Mouse (Mus musculus) heart, adult 2 months (tissue): ENCODE data around the gene Apaf1. TPM values are rescaled to one million over a fixed set of nuclear protein-coding genes. Genes with fewer than 3 reads are reported as not detected.

Experiments used
- DNase-seq, 2 experiments: peaks; one replicate each; pipeline ENCODE4 v3.0.0; 2021
- H3K27ac ChIP-seq: fragments of 200-600 bp; 2 replicates; pipeline ENCODE4 v1.8.1; 2022
- H3K27me3 ChIP-seq: fragments of 200-500 bp; 2 replicates; pipeline ENCODE4 v1.6.1; 2012; ENCODE audit warnings: mild to moderate bottlenecking, low read length, inconsistent platforms, mixed read lengths; ENCODE audit not compliant: control insufficient read depth, insufficient read depth
- H3K36me3 ChIP-seq: fragments of 200-500 bp; 2 replicates; pipeline ENCODE4 v1.6.1; 2012; ENCODE audit warnings: low read length, inconsistent platforms; ENCODE audit not compliant: control insufficient read depth, insufficient read depth
- H3K4me1 ChIP-seq: fragments of 200-500 bp; 2 replicates; pipeline ENCODE4 v1.6.1; 2011; ENCODE audit warnings: low read length; ENCODE audit not compliant: control insufficient read depth, insufficient read depth
- H3K4me3 ChIP-seq: fragments of 200-600 bp; 2 replicates; pipeline ENCODE4 v1.8.1; 2022
- H3K79me2 ChIP-seq: fragments of 200-500 bp; replicated peaks from 2 replicates; pipeline ENCODE4 v1.6.1; 2012; ENCODE audit warnings: mild to moderate bottlenecking, inconsistent platforms, low read length, moderate library complexity, mixed read lengths; ENCODE audit not compliant: control insufficient read depth, insufficient read depth
- H3K9ac ChIP-seq: fragments of 200-500 bp; 2 replicates; pipeline ENCODE4 v1.6.1; 2012; ENCODE audit warnings: low read depth, mild to moderate bottlenecking, control low read depth, inconsistent platforms, low read length, mixed read lengths
- CTCF ChIP-seq: fragments of 200-600 bp; IDR thresholded peaks from 2 replicates; pipeline ENCODE4 v1.8.1; 2022; ENCODE audit warnings: antibody characterized with exemption, mild to moderate bottlenecking, moderate library complexity
- EP300 ChIP-seq: fragments of 200-500 bp; IDR thresholded peaks from 2 replicates; pipeline ENCODE4 v1.6.1; 2011; ENCODE audit warnings: low read depth, low read length, control low read depth; ENCODE audit not compliant: insufficient read depth
- POLR2A ChIP-seq: fragments of 200-500 bp; IDR thresholded peaks from 2 replicates; pipeline ENCODE4 v1.6.1; 2011; ENCODE audit warnings: mild to moderate bottlenecking, low read depth, low read length, control low read depth; ENCODE audit not compliant: insufficient read depth
- WGBS: fragments of 180-500 bp; shearing (Covaris S2); methylation state at CpG from one replicate; pipeline ENCODE4 v1.1.7; 2018; 5-methylcytosine and 5-hydroxymethylcytosine counted together
- intact Hi-C: fragments of 180-260 bp; cut with DNase I; formaldehyde crosslinking; loops from one replicate; pipeline ENCODE4 v1.15.1; 2025
- polyA plus RNA-seq: library from polyadenylated mRNA; depleted of rRNA; stranded (reverse); fragments of >200 nt; gene quantifications from 2 replicates; pipeline ENCODE4 v1.2.3, GENCODE M21; 2012
- total RNA-seq, 2 experiments: library from RNA; stranded (reverse); gene quantifications; 2 replicates each; pipeline ENCODE4 v1.2.3; 2021

Gene Apaf1
- total and polyA plus RNA-seq, 3 experiments: 3.9 to 5.6 (median 5.2) TPM

GRCm38 (mm10) chr10:90970560-90970959 is 112.0 kb downstream of the Apaf1 start:
- DNase-seq: no peak
- Histone ChIP-seq H3K27me3 (peaks cover 6% of the 10 kb centered on the region), H3K79me2 (no peaks in the 10 kb centered on the region), H3K36me3 (no peaks in the 10 kb centered on the region), H3K4me3 (no peak overlapping the region), H3K9ac (no peak overlapping the region), H3K4me1 (no peaks in the 10 kb centered on the region; the same call in 1 of the 2 replicates), H3K27ac (no peak overlapping the region)
- intact Hi-C loops: no loop called here
- WGBS: 57% methylated on average over 4 of the region's 4 CpGs
- TF ChIP-seq EP300: no peak
- TF ChIP-seq POLR2A: no peak
- no peak for TF ChIP-seq CTCF

- Histone ChIP-seq H3K79me2 (no peaks in the 10 kb centered on the region), H3K4me1 (no peaks in the 10 kb centered on the region; the same call in 1 of the 2 replicates), H3K36me3 (no peaks in the 10 kb centered on the region), H3K27ac (no peak overlapping the region), H3K4me3 (peak overlapping the region; percentile 28), H3K27me3 (peaks cover 6% of the 10 kb centered on the region), H3K9ac (peak overlapping the region; percentile 59)
- WGBS: 7% methylated on average over 72 of the region's 72 CpGs
- TF ChIP-seq EP300 (no peak), CTCF (no peak), POLR2A (no peak)
- intact Hi-C loops: no loop called here
- peak; percentile 57 to 69 for DNase-seq
These were observed 113.0 kb downstream of the Apaf1 start for GRCm38 (mm10) chr10:90969355-90970174.

GRCm38 (mm10) chr10:90968247-90968646 is 114.3 kb downstream of the Apaf1 start:
- WGBS: 96% methylated on average over 10 of the region's 10 CpGs
- Histone ChIP-seq H3K79me2 (no peaks in the 10 kb centered on the region), H3K27ac (no peak overlapping the region), H3K4me1 (no peaks in the 10 kb centered on the region; the same call in 1 of the 2 replicates), H3K27me3 (peaks cover 6% of the 10 kb centered on the region), H3K4me3 (no peak overlapping the region), H3K9ac (no peak overlapping the region), H3K36me3 (no peaks in the 10 kb centered on the region)
- TF ChIP-seq CTCF (no peak), POLR2A (no peak), EP300 (no peak)
- DNase-seq: no peak
- intact Hi-C loops: no loop called here

GRCm38 (mm10) chr10:90966821-90967220 is 115.7 kb downstream of the Apaf1 start:
- Histone ChIP-seq H3K27me3 (peaks cover 6% of the 10 kb centered on the region), H3K4me1 (no peaks in the 10 kb centered on the region; the same call in 1 of the 2 replicates), H3K79me2 (no peaks in the 10 kb centered on the region), H3K4me3 (no peak overlapping the region), H3K27ac (no peak overlapping the region), H3K36me3 (no peaks in the 10 kb centered on the region), H3K9ac (no peak overlapping the region)
- intact Hi-C loops: no loop called here
- WGBS: 21% methylated on average over 9 of the region's 9 CpGs
- DNase-seq: no peak
- no peak for TF ChIP-seq CTCF
- no peak for TF ChIP-seq EP300

GRCm38 (mm10) chr10:90965671-90966315 is 116.8 kb downstream of the Apaf1 start:
- Histone ChIP-seq H3K79me2 (no peaks in the 10 kb centered on the region), H3K36me3 (no peaks in the 10 kb centered on the region), H3K27me3 (peaks cover 6% of the 10 kb centered on the region), H3K9ac (no peak overlapping the region), H3K27ac (no peak overlapping the region), H3K4me3 (no peak overlapping the region), H3K4me1 (no peaks in the 10 kb centered on the region; the same call in 1 of the 2 replicates)
- TF ChIP-seq CTCF: no peak
- TF ChIP-seq EP300: no peak
- no peak for TF ChIP-seq POLR2A
- DNase-seq: no peak
- 63% methylated on average over 14 of the region's 14 CpGs for WGBS
- intact Hi-C loops: no loop called here

GRCm38 (mm10) chr10:90964511-90964910 is 118.1 kb downstream of the Apaf1 start:
- intact Hi-C loops: no loop called here
- H3K4me1 ChIP-seq: no peaks in the 10 kb centered on the region
- H3K4me3 ChIP-seq: no peak overlapping the region
- H3K36me3 ChIP-seq: no peaks in the 10 kb centered on the region
- 25% methylated on average over 9 of the region's 9 CpGs for WGBS
- H3K27ac ChIP-seq: no peak overlapping the region
- H3K27me3 ChIP-seq: peaks cover 5% of the 10 kb centered on the region
- no peak for DNase-seq
- no peak overlapping the region for H3K9ac ChIP-seq
- TF ChIP-seq CTCF (no peak), POLR2A (no peak), EP300 (no peak)
- no peaks in the 10 kb centered on the region for H3K79me2 ChIP-seq
